Mouse (Mus musculus) gastrocnemius, postnatal 10 days (tissue): ENCODE results near the gene Zfp42. TPM values are rescaled to one million over a fixed set of nuclear protein-coding genes. Genes with fewer than 3 reads are reported as not detected.
"Not testable (repeated sequence)": the region's sequence is repeated elsewhere in the genome, so short reads cannot be mapped to it uniquely, and the experiment has no call there.

ENCODE experiments used
- DNase-seq: peaks from one replicate; pipeline ENCODE4 v3.0.0; 2021; ENCODE audit warnings: mixed read lengths
- long read RNA-seq, 2 experiments: library from polyadenylated mRNA; stranded (forward); transcript quantifications; one replicate each; pipeline ENCODE4 v2.0.0; 2021
- total RNA-seq, 2 experiments: library from RNA; stranded (reverse); gene quantifications; 2 replicates each; pipeline ENCODE4 v1.2.3; 2021

Zfp42 gene
- total RNA-seq: not detected
- long read RNA-seq, experiment 1: 0 reads
- long read RNA-seq, experiment 2: 0 reads

- no peak for DNase-seq
These were observed at the start of gene Zfp42 for GRCm38 (mm10) chr8:43306896-43307295. Gene Zfp42 (minus strand): TSS chr8:43306980.

- no peak for DNase-seq
These were observed 49.4 kb upstream of the Zfp42 start for GRCm38 (mm10) chr8:43356069-43356770.

DNA sequence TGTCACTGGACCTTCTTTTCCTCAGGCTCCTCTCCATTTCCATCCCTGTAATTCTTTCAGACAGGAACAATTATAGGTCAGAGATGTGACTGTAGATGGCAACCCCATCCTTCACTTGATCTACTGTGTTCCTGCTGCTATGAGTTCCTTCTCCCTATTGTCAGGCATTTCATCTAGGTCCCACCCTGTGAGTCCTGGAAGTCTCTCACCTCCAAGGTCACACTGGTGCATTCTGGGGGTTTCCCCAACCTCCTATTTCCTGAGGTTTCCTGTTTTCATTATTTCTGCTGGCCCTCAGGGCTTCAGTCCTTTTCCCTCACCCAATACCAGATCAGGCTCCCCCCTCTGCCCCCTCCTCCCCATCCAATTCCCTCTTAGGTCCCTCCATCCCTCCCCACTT is 45.5 kb upstream of the Zfp42 start:
- DNase-seq: not testable (repeated sequence)

DNA sequence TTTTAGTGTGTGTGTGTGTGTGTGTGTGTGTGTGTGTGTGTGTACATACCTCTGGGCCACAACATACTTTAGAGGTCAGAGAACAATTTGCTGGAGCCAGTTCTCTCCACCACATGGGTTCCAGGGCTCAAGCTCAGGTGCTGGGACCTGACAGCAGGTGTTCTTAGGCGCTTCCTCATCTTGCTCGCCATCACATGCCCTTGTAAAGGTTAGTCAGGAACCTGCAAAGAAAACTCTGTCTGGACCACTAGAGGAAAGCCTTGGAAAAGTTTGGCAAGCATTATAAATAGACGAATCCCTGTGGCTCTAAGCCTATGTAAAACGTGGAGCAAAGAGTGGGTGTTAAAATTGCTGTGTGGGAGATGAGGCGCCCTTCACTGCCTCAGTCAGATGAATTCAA is 31.8 kb upstream of the Zfp42 start:
- no peak for DNase-seq

GRCm38 (mm10) chr8:43333465-43333864 is 26.7 kb upstream of the Zfp42 start:
- peak; percentile 15 for DNase-seq

DNA sequence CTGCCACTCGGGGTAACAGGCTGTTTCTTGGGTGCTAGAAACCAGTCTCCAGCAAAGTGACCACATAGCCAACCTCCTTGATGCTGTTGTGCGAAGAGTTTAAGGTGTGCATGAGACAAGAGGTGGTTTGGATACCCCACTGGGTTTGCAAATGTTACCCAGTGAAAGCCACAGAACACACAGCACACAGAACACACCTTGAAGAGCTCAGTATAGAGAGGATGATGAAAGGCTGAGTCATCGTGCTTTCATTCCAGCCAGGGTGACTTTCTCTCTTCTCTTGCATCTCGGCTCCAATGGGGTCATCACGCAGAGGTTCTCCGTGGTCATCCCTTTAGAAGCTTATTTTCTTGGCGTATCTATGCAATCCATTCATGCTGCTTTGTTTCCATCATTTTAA is 24.9 kb upstream of the Zfp42 start:
- DNase-seq: no peak

- no peak for DNase-seq
These were observed 23.3 kb upstream of the Zfp42 start for GRCm38 (mm10) chr8:43329913-43330705.

GRCm38 (mm10) chr8:43328666-43329065 is 21.9 kb upstream of the Zfp42 start:
- no peak for DNase-seq

DNA sequence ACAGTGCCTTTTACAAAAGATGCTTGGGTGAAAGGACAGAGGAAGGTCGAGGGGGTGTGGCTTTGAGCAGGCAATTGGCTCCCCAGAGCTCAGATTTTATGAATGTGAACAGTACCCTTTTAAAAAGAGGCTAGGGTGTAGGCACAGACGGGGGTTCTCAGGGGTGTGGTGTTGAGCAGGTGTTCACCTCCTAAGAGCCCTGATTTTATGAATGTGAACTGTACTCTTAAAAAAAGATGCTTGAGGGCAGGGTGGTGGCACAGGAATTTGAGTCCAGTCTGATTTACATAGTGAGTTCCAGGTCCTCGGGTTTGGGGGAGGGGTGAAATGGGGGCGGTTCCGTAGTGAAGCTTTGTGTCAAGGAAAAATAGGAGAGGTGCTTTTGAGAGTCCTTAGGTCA is 14.0 kb upstream of the Zfp42 start:
- no peak for DNase-seq

DNA sequence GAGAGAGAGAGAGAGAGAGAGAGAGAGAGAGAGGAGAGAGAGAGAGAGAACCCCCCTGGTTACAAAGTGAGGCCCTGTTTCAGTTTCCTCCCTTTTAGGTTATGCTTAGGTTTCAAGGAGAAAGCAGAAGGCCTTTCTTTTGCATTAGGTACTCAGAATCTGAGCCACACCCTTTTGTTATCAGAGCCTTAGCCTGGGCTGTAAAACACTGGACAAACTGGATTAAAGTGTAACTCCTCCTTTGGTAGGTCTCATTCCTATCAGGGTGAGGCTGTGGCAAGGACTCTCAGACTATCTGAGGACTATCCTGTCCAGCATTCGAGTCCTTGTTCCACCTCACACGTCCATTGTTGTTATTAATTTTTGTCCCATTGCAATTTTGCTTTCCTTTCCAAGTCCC is 1.4 kb upstream of the Zfp42 start:
- no peak for DNase-seq

DNA sequence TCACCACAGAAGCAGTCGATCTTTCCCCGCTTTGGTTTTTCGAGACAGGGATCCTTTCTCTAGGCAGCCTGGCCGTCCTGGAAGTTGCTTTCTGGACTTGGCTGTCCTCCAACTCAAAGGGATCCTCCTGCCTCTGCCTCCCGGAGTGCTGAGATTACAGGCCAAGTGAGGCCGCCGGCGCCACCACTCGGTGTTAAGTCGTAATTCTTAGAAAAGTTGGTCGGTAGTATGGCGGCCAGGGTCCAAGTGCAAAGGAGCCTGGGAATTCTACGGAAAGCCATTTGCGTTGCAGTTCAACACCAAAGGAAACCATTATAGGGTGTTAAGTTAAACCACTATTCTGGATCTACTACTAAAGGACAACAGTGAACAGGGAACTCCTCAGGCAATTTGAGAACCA is 1.1 kb downstream of the Zfp42 start:
- no peak for DNase-seq

DNA sequence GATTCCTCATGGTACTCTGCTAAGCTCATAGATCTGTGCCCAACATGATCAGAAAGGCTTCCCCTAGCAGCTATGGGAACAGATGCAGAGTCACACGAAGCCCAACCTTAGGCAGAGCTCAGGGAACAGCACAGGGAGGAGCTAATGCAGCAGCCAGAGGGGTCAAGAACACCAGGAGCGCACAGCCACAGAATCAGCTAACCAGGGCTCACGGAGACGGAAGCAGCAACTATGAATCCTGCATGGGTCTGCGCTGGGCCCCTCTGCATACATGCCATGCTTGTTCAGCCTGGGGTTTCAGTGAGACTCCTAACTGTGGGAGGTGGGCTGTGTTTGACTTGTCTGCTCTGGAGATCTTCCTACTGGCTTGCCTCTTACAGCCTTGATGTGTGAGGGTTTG is 7.0 kb downstream of the Zfp42 start:
- no peak for DNase-seq

- DNase-seq: no peak
These were observed 11.0 kb downstream of the Zfp42 start for GRCm38 (mm10) chr8:43295826-43296225.

DNA sequence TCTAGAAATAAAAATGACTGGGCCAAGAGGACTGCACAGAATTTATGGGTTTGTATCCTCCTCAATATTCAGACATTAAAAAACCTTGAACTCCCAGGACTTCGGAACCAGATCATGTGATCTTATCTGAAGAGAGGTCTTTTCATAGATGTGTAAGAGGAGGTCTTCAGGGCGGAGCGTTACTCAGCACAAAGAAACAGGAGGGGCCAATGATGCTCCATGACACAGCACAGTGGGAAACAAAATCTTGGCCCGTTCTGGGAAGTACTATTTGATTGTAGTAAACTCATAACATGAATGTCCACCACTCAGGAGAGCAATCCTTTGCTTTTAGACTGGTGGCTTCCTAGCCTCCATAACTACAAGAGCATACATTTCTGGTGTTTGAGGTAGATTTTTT is 12.6 kb downstream of the Zfp42 start:
- no peak for DNase-seq

GRCm38 (mm10) chr8:43290424-43291111 is 16.2 kb downstream of the Zfp42 start:
- DNase-seq: no peak

- no peak for DNase-seq
These were observed 17.0 kb downstream of the Zfp42 start for GRCm38 (mm10) chr8:43289781-43290180.

GRCm38 (mm10) chr8:43288840-43289239 is 17.9 kb downstream of the Zfp42 start:
- DNase-seq: no peak

DNA sequence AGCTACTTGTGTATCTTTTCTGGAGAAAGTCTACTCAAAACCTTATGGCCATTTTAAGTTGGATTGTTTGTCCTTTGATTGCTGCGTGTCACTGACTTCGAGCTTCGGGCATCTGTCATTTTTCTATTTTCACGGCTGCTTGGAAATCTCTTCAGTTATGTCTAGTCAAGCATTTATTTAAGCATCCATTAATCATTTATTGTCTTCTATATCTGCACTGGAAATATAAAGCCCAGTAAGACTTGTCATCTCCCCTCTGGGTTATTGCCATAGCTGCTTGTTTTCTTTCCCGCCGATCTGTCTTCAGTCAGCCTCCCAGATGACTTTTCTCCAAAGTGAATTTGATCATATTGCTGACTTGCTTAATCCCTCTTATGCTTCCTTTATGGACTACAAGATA is 19.3 kb downstream of the Zfp42 start:
- DNase-seq: no peak

DNA sequence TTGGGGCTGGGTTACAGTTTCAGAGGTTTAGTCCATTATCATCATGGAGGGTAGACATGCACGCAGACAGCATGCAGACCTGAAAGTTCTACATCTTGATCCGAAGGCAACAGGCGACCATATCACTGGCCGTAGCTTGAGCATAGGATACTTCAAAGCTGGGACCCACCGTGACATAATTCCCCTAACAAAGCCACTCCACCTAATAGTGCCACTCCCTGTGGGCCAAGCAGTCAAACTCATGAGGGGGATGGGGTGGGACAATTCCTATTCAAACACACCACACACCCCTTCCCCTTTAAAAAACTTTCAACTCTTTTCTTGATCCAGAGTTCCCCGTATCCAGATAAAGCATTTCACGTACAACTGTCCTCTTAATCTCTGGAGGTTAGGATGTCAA is 23.5 kb downstream of the Zfp42 start:
- no peak for DNase-seq

GRCm38 (mm10) chr8:43278397-43278796 is 28.4 kb downstream of the Zfp42 start:
- no peak for DNase-seq

- no peak for DNase-seq
These were observed 45.8 kb downstream of the Zfp42 start for GRCm38 (mm10) chr8:43260961-43261360.

- no peak for DNase-seq
These were observed 48.9 kb downstream of the Zfp42 start for GRCm38 (mm10) chr8:43257886-43258285.

DNA sequence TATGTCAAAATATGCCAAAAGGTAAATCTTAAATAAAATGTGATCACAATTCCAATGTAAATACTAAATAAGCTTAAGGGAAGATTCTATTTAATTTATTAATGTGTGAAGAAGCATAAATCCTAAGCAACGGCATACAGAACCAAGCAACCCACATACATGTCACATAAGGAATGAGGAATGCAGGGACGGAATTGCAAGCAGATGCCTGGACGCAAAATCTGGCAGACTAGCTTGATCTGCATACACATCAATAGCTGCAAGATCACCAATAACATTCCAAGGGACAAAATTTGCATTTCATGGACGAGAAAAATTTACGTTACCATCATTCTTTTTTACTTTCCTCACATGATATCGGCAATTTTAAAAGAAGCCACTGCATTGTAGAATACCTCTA is 51.1 kb downstream of the Zfp42 start:
- no peak for DNase-seq
